Mouse (Mus musculus): ENCODE measurements at regions not wholly inside any gene's neighbourhood (a gene's known extent, or its start where the extent isn't known, plus 50 kb on each side); places are given as distances from the start of the nearest gene placed in this dataset.

DNA sequence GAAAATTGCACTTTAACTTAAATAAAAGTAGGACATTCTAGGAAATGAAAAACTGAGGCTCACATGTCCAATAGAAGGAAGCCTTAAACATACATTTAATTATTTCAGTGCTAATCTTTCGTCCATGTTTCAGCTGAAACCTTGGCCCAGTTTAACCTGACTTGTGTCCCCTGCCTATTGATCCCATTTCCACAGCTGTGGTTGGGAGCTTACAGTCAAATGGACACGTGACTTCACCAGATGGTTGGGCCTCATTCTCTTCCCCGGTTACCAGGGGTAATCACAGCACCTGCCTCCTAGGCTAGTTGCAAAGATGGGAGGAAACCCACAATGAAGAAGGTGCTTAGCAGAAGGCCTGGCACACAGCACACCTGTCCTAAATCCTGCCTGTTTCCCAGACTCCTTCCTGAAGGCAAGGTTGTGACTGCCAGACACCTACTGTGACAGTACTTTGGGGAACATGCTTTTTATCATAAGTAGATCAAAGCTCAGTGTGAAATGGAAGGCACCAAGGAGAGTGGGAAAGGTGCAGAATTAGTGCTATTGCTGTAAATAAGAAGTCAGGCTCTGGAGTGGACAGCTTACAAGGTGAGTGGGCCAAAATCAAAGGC, 52.4 kb upstream of the Gadd45a start:
- ATAC-seq (replicated peaks; ENCODE audit: low FRiP score, low TSS enrichment, poor library complexity, severe bottlenecking): no peak

DNA sequence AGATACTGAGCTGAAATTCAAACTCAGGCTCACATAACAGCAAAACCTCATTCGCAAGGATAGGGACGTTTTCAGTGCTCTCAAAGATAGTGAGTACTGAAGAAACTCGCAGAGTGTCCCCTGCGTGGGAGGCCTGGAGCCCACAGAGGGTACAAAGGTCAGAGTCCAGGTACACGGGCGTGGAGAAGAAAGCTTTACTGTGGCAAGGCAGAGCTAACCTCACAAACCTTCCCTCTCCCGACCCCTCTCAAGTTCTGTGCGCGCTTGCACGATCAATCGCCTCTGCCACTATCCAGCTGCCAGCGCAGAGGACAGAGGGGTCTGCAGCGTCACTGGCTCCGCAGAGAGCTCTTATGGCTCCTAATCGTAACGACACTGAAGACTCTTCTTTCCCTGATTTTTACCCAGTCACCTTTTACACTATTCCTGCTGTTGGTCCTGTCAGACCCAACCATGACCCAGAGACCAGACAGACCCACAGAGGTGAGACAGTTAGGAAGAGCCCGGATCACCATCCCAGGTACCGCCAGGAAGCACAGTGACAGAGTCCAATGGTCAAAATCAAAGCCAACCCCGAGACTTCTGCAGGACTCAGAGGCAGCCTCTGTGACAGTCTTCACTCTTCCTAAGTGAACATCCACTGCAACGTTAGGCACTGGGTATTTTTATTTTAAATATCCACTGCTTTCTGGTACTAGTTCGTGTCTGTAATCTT, 51.6 kb upstream of the Gadd45a start:
- ATAC-seq (replicated peaks; ENCODE audit: low FRiP score, low TSS enrichment, poor library complexity, severe bottlenecking): no peak

DNA sequence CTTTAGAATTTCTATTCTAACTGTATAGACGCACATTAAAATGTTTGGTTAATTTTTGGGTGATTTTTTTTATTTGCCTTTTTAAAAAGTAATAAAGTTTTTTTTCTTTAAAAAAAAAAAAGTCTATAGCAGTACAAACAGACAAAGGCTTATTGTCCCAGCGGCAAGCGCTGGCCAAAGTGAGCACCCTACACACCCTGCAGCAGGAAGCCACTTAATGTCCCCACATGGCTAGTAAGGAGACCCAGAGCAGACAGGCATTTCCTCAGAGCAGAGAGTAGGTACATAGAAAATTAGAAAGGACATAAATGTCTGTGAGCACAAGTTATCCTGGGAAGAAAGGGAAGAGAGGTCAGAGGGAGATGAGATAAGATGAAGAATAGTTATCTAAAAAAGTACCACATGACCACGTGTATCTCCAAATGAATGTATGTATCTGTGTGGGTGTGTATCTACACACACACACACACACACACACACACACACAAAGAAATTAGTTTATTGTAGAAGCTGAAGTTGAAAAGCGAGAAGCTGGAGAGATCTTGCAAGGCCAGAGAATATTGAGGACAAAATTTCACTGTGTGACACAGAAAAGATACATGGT, 50.7 kb upstream of the Gadd45a start:
- no peak for ATAC-seq (replicated peaks; ENCODE audit: low FRiP score, low TSS enrichment, poor library complexity, severe bottlenecking)

DNA sequence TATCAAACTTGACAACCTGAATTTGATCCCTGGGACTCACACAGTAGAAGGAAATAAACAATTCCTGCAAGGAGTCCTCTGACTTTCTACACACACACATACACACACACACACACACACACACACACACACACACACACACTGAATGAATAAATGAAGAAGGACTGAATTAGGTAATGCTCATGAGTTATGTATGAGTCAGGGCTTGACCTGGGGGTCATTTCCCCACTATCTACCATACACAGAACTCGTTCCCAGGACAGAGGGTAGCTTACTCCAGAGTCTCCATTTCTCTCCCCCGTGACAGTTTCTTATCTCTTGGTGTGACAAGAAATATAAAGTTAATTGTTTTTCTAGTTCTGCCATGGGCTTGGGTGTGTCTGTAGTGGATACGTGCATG, 50.1 kb upstream of the Gadd45a start:
- ATAC-seq (replicated peaks; ENCODE audit: low FRiP score, low TSS enrichment, poor library complexity, severe bottlenecking): peak; percentile 54

All from megakaryocyte-erythroid progenitor cell, adult 5-6 weeks (primary cell).